Mouse (Mus musculus) R1 (cell line): ENCODE measurements at regions not wholly inside any gene's neighbourhood (a gene's known extent, or its start where the extent isn't known, plus 50 kb on each side); places are given as distances from the start of the nearest gene placed in this dataset.
A peak's percentile ranks its signal among the peaks of the same experiment; 100 is the strongest.
"Not testable (repeated sequence)": the region's sequence is repeated elsewhere in the genome, so short reads cannot be mapped to it uniquely, and the experiment has no call there.

Experiments used
- DNase-seq: peaks from one replicate; pipeline ENCODE4 v3.0.0-alpha.2; 2018; ENCODE audit warnings: low read depth, low spot score

- DNase-seq = no peak
Measured at GRCm38 (mm10) chr5:64692335-64692734, 110.9 kb upstream of the Klf3 start.

DNA sequence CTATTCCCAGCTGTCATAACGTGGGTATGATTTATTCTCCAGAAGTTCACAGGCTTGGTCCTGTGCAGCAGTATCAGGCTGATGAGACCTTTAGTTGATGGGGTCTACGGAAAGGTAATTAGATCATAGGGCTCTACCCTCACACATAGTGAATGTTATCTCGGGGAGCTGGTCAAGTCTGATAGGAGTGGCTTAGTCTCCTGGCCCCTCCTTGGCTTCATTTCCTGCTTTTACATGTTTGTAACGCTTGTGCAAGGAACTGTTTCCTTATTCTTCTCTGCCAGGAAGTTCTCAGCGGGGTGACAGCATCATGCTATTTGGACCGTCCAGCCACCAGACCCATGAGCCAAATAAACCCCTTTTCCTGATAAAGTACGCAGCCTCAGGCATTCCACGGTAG, 109.6 kb upstream of the Klf3 start:
- no peak for DNase-seq

DNA sequence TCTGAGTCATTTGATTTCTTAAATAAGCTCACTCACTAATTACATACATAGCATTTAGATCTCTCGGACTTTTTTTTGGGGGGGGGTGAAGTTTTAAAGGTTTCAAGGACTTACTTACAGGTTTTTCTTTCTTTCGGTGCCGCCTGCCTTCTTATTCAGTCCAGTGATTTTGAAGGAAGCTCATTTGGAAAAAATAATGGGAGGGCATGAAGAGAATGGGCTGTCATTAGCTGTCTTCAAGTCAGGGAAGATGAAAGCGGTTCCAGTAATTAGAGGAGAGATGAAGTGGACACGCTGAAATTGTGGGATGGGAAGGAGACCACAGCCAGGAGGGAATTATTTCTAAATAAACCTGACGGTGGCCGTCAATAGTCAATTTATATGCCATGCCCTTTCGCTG, 108.6 kb upstream of the Klf3 start:
- no peak for DNase-seq

GRCm38 (mm10) chr5:64696099-64696498, 107.1 kb upstream of the Klf3 start:
- no peak for DNase-seq

DNA sequence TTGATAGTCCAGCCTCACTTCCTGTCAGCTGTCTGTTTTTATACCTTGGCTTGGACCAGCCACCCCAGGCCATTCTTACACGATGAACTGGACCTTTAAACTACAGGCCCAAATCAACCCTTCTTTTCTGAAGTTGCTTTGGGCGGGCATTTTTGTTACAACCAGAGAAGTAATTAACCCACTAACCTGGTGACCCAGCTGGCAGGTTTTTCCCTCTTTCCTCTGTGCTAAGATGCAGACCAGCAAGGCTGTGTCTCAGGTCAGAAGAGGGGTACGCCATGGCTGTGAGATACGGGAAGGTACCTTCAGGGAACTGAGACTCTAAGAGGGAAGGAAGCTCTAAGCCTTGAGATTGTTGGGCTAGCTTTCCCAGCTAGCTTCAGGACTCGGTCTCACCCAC, 105.7 kb upstream of the Klf3 start:
- no peak for DNase-seq

- DNase-seq = no peak
Measured at GRCm38 (mm10) chr5:64698458-64699116, 104.6 kb upstream of the Klf3 start.

DNA sequence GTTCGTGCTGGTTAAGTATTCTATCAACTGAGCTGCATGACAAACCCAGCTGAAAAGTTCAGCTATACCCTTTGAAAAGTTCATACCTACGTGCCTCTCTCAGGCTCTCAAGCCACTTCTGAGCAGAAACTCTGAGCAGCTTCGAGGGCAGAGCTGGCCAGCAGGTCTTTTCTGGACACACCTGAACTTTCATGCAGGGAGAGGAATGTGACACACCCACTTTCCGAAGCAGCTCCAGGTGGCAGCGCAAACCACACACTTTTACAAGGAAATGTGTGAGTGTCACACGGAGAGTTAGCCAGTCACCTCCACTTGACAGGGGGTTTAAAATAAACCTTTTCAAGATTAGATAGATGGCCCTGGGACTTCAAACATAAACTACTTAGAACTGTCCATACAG, 103.2 kb upstream of the Klf3 start:
- DNase-seq = peak; percentile 57

- no peak for DNase-seq
Measured at GRCm38 (mm10) chr5:64701219-64701779, 101.9 kb upstream of the Klf3 start.

GRCm38 (mm10) chr5:64701780-64702231, 101.4 kb upstream of the Klf3 start:
- peak; percentile 96 for DNase-seq

DNA sequence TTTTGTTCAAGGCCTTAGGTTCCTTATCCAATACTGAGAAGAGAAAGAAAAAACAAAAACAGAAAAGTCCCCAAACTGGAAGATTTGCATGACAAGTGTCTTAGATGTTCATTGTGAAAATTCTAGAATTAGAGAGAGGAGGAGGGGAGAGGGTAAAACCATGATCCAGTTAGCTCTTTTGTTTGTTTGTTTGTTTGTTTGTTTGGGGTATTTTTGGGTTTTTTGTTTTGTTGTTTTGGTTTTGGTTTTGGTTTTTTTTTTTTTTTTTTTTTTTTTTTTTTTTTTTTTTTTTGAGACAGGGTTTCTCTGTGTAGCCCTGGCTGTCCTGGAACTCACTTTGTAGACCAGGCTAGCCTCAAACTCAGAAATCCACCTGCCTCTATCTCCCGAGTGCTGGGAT, 100.8 kb upstream of the Klf3 start:
- not testable (repeated sequence) for DNase-seq

DNA sequence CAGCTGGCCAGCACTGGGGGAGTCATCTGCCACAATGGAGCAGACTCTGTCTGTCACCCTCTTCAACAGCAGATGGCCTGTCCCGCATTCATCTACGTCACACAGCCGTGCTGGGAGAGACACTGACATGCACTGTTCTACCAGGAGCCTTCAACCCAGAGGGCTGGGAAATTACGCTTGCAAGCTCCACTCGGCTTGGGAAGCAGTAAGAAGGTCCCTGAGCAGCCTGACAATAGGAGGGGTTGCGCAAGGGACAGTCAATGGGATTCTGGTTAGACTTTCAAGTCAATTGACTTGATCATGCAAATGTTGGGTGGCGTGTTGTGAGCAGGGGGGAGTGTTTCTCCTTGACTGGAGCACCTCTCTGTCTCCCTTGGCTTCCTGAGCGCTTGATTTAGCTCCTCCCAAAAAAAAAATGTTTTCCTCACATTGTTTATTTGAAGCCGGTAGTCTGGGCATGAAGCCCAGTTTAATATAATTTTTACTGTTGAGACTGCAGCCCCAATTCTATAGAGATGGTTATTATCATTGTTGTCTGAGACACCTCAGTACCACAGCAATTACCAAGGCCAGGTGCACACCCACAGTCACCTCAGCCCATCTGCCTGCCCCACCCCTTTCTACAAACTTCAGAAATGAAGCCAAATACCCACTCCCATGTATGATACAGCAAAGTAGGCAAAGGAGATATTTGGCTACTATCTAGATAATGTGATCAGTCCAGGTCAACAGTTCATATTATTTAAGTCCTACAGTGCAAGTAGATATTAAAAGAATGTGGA, 99.9 kb upstream of the Klf3 start:
- DNase-seq = peak; percentile 93

DNA sequence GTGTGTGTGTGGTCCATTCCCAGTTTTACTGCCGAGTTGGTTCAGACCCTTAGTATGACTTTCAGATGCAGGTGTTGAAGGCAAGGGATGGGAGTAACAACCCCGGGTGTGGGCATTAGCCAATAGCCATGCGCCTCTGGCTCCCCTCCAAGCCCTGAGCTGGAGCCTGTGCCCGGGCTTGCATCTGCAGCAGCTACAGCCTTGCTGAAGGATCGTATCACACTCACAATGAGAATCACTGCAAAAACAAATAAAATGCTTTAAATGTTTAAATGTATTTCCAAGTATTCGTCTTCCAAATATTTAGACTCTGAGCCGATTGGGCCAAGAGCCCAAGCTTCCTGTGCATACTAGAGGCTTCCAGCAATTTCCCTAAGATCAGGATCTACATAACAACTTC, 99.0 kb upstream of the Klf3 start:
- no peak for DNase-seq

DNA sequence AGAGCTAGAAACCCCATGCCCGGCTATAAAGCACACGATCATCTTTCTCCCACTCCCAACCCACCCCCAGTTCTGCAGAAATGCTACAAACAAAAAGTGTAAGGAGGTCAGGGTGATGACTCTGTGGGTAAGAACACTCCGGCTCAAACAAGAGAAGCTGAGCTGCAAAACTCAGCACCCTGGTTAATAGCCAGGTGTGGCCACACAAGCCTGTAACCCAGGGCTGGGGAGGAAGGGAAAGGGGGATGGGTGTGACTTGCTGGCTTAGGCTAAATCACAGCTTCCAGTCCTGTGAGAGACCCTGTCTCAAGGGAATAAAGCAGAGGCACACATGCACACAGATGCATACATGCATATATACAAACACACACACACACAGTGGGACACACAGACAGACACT, 96.6 kb upstream of the Klf3 start:
- DNase-seq = peak; percentile 64

DNA sequence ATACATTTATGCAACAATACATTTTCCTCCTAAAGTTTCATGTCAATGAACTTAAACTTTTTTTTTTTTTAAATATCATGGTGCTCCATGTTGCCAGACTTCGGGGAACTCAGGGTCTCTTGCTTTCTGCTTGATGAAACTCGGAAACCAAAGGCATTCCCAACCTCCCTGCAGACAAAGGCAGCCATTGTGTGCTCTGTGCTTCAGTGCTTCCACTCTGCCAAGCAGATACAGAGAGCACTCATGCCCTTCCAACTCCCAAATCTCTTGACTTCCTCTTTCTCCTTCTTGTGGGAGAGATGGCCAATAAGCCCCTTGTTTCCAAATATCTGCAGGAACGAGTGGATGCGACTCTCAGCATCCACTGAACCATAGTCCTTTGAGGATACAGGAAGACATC, 94.0 kb upstream of the Klf3 start:
- DNase-seq = no peak

GRCm38 (mm10) chr5:64710236-64710635, 93.0 kb upstream of the Klf3 start:
- no peak for DNase-seq

GRCm38 (mm10) chr5:64710968-64711367, 92.2 kb upstream of the Klf3 start:
- DNase-seq = no peak

DNA sequence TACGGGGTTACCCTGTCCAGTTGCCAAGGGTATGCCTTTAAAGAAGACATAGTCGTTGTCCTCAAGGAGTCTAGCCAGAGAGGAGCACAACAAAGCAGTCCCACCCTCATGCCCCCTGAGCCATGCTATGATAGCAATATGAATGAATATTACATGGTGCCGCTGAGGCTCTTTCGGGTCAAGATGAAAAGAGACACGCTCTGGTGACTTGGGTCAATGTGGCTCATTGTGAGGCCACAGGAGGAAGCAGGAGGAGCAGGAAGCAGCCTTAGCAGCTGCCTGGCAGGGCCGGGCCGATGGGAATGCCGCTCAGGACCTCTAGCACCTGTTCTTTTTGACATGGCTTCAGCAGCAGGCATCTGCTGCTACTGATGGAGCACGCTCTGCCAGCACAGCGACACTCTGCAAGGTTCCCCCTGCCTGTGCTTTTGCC, 89.0 kb upstream of the Klf3 start:
- DNase-seq = peak; percentile 66

GRCm38 (mm10) chr5:64714710-64715109, 88.5 kb upstream of the Klf3 start:
- DNase-seq = peak; percentile 94

GRCm38 (mm10) chr5:64716551-64716950, 86.6 kb upstream of the Klf3 start:
- peak; percentile 71 for DNase-seq

GRCm38 (mm10) chr5:64722211-64722610, 81.0 kb upstream of the Klf3 start:
- no peak for DNase-seq

DNA sequence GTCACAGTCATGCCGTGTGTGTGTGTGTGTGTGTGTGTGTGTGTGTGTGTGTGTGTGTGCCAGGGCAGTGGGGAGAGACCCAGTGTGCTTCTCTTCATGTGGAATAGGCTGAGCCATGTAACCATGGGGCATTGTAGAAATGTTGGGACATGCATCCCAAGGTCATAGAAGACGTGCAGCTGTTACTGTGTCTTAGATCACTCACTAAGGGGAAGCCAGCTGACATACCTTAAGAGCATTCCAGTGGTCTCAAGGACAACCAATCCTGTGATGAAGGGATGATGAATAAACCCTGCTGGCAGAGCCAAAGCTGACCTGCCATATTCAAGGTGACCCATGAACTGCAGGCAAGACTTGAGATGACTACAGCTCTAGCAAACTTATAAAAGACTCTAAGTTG, 75.3 kb upstream of the Klf3 start:
- peak; percentile 78 for DNase-seq

- DNase-seq = no peak
Measured at GRCm38 (mm10) chr5:64732356-64732755, 70.8 kb upstream of the Klf3 start.

GRCm38 (mm10) chr5:64736985-64737384, 66.2 kb upstream of the Klf3 start:
- DNase-seq = no peak
